In the genomic region with DNA sequence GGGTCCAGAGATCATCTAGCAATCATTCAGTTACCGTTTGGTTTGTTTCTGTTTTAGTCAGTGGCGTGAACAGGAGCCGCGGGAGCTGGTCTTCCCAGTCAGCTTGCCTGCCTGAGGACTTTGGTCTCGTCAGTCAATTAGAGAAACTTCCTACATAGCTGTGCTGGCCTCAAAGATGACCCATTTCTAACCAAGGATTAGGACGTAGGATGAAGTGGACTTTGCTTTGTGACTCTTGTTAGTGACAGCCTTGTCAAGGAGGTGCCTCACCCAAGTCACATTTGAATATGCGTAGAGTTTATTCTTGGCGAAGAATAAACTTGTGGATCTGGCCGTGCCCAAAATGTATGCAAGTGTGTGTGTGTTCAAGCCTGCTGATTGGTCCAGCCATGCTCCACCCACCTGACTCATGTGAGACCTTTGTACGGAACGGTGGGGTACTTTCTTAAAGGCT, we compare ENCODE assay signal across 19 mouse cellular contexts.
DNase-seq lines count a peak whose midpoint lies in the region; ATAC-seq and TF ChIP-seq lines count a peak whose summit lies in the region.
"Had no signal": no experiment of that assay in that cellular context is flagged by ENCODE, and none has a peak within 500 bp of the region (broad histone marks: within the 10 kb centered on the region; RNA-seq: fewer than 3 reads in every experiment).

No protein-coding gene starts in this region.

- no peaks in the 10 kb centered on the region for H3K9me3 ChIP-seq in kidney, embryonic 15.5 days (replicated peaks)
- 0 out of 2 replicates have a peak, but pooled peaks cover 3% of the 10 kb centered on the region for H3K9me3 ChIP-seq in intestine, embryonic 16.5 days (ENCODE audit: control insufficient read depth, low read length)
- H3K9me3 ChIP-seq in stomach, embryonic 15.5 days = no peaks in the 10 kb centered on the region
- no peaks in the 10 kb centered on the region for H3K9me3 ChIP-seq in forebrain, postnatal 0 days (ENCODE audit: low read length)
- 0 out of 2 replicates have a peak, but pooled peaks cover 2% of the 10 kb centered on the region for H3K9me3 ChIP-seq in heart, embryonic 10.5 days
- H3K9me3 ChIP-seq: midbrain, embryonic 13.5 days had no signal

- WGBS in kidney, embryonic 15.5 days = 82% methylated on average over 11 of the region's 11 CpGs
- 53% methylated on average over 11 of the region's 11 CpGs for WGBS in intestine, embryonic 16.5 days
- 33% methylated on average over 11 of the region's 11 CpGs for WGBS in large intestine, adult 2 months
- WGBS in stomach, embryonic 15.5 days = 72% methylated on average over 11 of the region's 11 CpGs
- 88% methylated on average over 11 of the region's 11 CpGs for WGBS in forebrain, postnatal 0 days
- 85% methylated on average over 11 of the region's 11 CpGs for WGBS in heart, embryonic 10.5 days

- peak; percentile 57 for DNase-seq in kidney, adult 18-20 months
- peak; percentile 94 for DNase-seq in large intestine, adult 2 months (ENCODE audit: low read depth, low spot score)
- no peak for DNase-seq in forebrain, postnatal 0 days
- DNase-seq in heart, embryonic 10.5 days (ENCODE audit: low spot score) = no peak
- DNase-seq in ovary, postnatal 10 days (ENCODE audit: low spot score) = no peak
- DNase-seq: adrenal gland, postnatal 36 days; cerebellum, postnatal 14 days; gastrocnemius, postnatal 10 days; heart, adult 2 months; heart, postnatal 14 days; layer of hippocampus, adult 9-11 months; lung, embryonic 14.5 days had no signal

- no peaks in the 10 kb centered on the region for H3K4me1 ChIP-seq in kidney, embryonic 15.5 days
- peaks cover 16% of the 10 kb centered on the region; the same call in 1 of the 2 replicates for H3K4me1 ChIP-seq in intestine, embryonic 16.5 days (ENCODE audit: control insufficient read depth, insufficient read depth, low read length)
- no peaks in the 10 kb centered on the region for H3K4me1 ChIP-seq in stomach, embryonic 15.5 days
- H3K4me1 ChIP-seq in forebrain, postnatal 0 days (ENCODE audit: insufficient read depth) = no peaks in the 10 kb centered on the region
- peaks cover 5% of the 10 kb centered on the region; the same call in 1 of the 2 replicates for H3K4me1 ChIP-seq in heart, embryonic 10.5 days
- H3K4me1 ChIP-seq: midbrain, embryonic 13.5 days had no signal

- no peak overlapping the region for H3K9ac ChIP-seq in kidney, embryonic 15.5 days
- H3K9ac ChIP-seq in intestine, embryonic 16.5 days (ENCODE audit: low read depth, low read length) = peak overlapping the region; percentile 12; the same call in 1 of the 2 replicates
- H3K9ac ChIP-seq in stomach, embryonic 15.5 days = no peak overlapping the region
- no peak overlapping the region for H3K9ac ChIP-seq in forebrain, postnatal 0 days
- H3K9ac ChIP-seq: lung, embryonic 14.5 days; midbrain, embryonic 13.5 days had no signal

- H3K36me3 ChIP-seq in kidney, embryonic 15.5 days = no peaks in the 10 kb centered on the region
- H3K36me3 ChIP-seq in intestine, embryonic 16.5 days (ENCODE audit: control insufficient read depth, insufficient read depth, low read length) = no peaks in the 10 kb centered on the region
- H3K36me3 ChIP-seq in stomach, embryonic 15.5 days = no peaks in the 10 kb centered on the region
- H3K36me3 ChIP-seq in forebrain, postnatal 0 days (ENCODE audit: insufficient read depth) = no peaks in the 10 kb centered on the region
- H3K36me3 ChIP-seq in heart, embryonic 10.5 days = no peaks in the 10 kb centered on the region
- H3K36me3 ChIP-seq: midbrain, embryonic 13.5 days had no signal

- TF ChIP-seq CTCF in forebrain, postnatal 0 days (IDR thresholded peaks at IDR 0.05; ENCODE audit: low read depth) = no peak

- no peak overlapping the region for H3K27ac ChIP-seq in kidney, embryonic 15.5 days
- H3K27ac ChIP-seq in intestine, embryonic 16.5 days (ENCODE audit: low read length) = peak overlapping the region; percentile 89
- peak overlapping the region; percentile 31; the same call in 1 of the 2 replicates for H3K27ac ChIP-seq in stomach, embryonic 15.5 days
- H3K27ac ChIP-seq in forebrain, postnatal 0 days (ENCODE audit: low read depth, low read length) = no peak overlapping the region
- H3K27ac ChIP-seq in heart, embryonic 10.5 days = no peak overlapping the region
- H3K27ac ChIP-seq: heart, adult 2 months; macrophage; midbrain, embryonic 13.5 days had no signal

- ATAC-seq in kidney, embryonic 15.5 days (replicated peaks; ENCODE audit: low FRiP score) = no peak
- peak; percentile 88 for ATAC-seq in intestine, embryonic 16.5 days
- ATAC-seq in stomach, embryonic 15.5 days (ENCODE audit: insufficient read depth, low FRiP score, low read depth) = peak; percentile 57
- ATAC-seq in forebrain, postnatal 0 days = no peak
- ATAC-seq: forebrain, embryonic 14.5 days; hindbrain, embryonic 16.5 days; midbrain, embryonic 13.5 days had no signal

- no peaks in the 10 kb centered on the region for H3K27me3 ChIP-seq in kidney, embryonic 15.5 days
- no peaks in the 10 kb centered on the region for H3K27me3 ChIP-seq in intestine, embryonic 16.5 days (replicated peaks; ENCODE audit: control insufficient read depth, insufficient read depth, low read length)
- no peaks in the 10 kb centered on the region for H3K27me3 ChIP-seq in stomach, embryonic 15.5 days (replicated peaks)
- H3K27me3 ChIP-seq in forebrain, postnatal 0 days (ENCODE audit: insufficient read depth, low read length) = no peaks in the 10 kb centered on the region
- no peaks in the 10 kb centered on the region for H3K27me3 ChIP-seq in heart, embryonic 10.5 days (ENCODE audit: insufficient read depth, poor library complexity, severe bottlenecking)
- H3K27me3 ChIP-seq: midbrain, embryonic 13.5 days had no signal

- H3K4me3 ChIP-seq in kidney, embryonic 15.5 days (replicated peaks) = no peak overlapping the region
- H3K4me3 ChIP-seq in intestine, embryonic 16.5 days (ENCODE audit: low read length) = peak overlapping the region; percentile 24
- H3K4me3 ChIP-seq in stomach, embryonic 15.5 days (replicated peaks) = no peak overlapping the region
- no peak overlapping the region for H3K4me3 ChIP-seq in forebrain, postnatal 0 days (ENCODE audit: low read depth, low read length)
- no peak overlapping the region for H3K4me3 ChIP-seq in heart, embryonic 10.5 days
- H3K4me3 ChIP-seq: heart, adult 2 months; midbrain, embryonic 13.5 days had no signal

- H3K4me2 ChIP-seq in kidney, embryonic 15.5 days = no peak overlapping the region
- H3K4me2 ChIP-seq in intestine, embryonic 16.5 days (ENCODE audit: low read depth, low read length) = peak overlapping the region; percentile 38
- H3K4me2 ChIP-seq in stomach, embryonic 15.5 days = 0 out of 2 replicates have a peak overlapping the region, but pooled peaks have one; percentile 19
- H3K4me2 ChIP-seq in forebrain, postnatal 0 days (ENCODE audit: low read depth) = no peak overlapping the region
- H3K4me2 ChIP-seq: lung, embryonic 14.5 days; midbrain, embryonic 13.5 days had no signal

Comparison
In these comparisons a context has a peak if more than half of its experiments do, and no peak if none do; other contexts are left out.
1. DNase-seq: peak in kidney, adult 18-20 months (single experiment) and large intestine, adult 2 months (single experiment); none in forebrain, postnatal 0 days (single experiment), heart, embryonic 10.5 days (single experiment) and ovary, postnatal 10 days (single experiment).
2. ATAC-seq: peak in intestine, embryonic 16.5 days (single experiment) and stomach, embryonic 15.5 days (single experiment); none in kidney, embryonic 15.5 days (single experiment) and forebrain, postnatal 0 days (single experiment).
3. H3K27ac ChIP-seq: peak in intestine, embryonic 16.5 days (single experiment) and stomach, embryonic 15.5 days (single experiment); none in kidney, embryonic 15.5 days (single experiment), forebrain, postnatal 0 days (single experiment) and heart, embryonic 10.5 days (single experiment).
4. H3K4me2 ChIP-seq: peak in intestine, embryonic 16.5 days (single experiment) and stomach, embryonic 15.5 days (single experiment); none in kidney, embryonic 15.5 days (single experiment) and forebrain, postnatal 0 days (single experiment).